Mouse (Mus musculus): Measurements from ENCODE around the gene Mef2c.

The Mef2c gene

GRCm38 (mm10) chr13:83608851-83609516, 105.2 kb downstream of the Mef2c start:
- in situ Hi-C loops (cut with MseI, MboI) = no loop called here

GRCm38 (mm10) chr13:83609517-83609878, 105.7 kb downstream of the Mef2c start:
- in situ Hi-C loops (cut with MseI, MboI) = no loop called here

GRCm38 (mm10) chr13:83610124-83610523, 106.3 kb downstream of the Mef2c start:
- in situ Hi-C loops (cut with MseI, MboI) = no loop called here

- in situ Hi-C loops (cut with MseI, MboI) = no loop called here
Measured at GRCm38 (mm10) chr13:83612195-83612594, 108.4 kb downstream of the Mef2c start.

GRCm38 (mm10) chr13:83615875-83616274, 112.0 kb downstream of the Mef2c start:
- in situ Hi-C loops (cut with MseI, MboI) = no loop called here

GRCm38 (mm10) chr13:83624651-83625050, 120.8 kb downstream of the Mef2c start:
- in situ Hi-C loops (cut with MseI, MboI) = loop anchor here in 1 of 2 experiments (25.0 kb wide), 1 partner anchor 1662 kb away; no protein-coding TSS in a partner anchor

- in situ Hi-C loops (cut with MseI, MboI) = loop anchor here in 1 of 2 experiments (25.0 kb wide), 1 partner anchor 1665 kb away; no protein-coding TSS in a partner anchor
Measured at GRCm38 (mm10) chr13:83627429-83627828, 123.6 kb downstream of the Mef2c start.

GRCm38 (mm10) chr13:83628139-83628538, 124.3 kb downstream of the Mef2c start:
- in situ Hi-C loops (cut with MseI, MboI) = loop anchor here in 1 of 2 experiments (25.0 kb wide), 1 partner anchor 1666 kb away; no protein-coding TSS in a partner anchor

GRCm38 (mm10) chr13:83633155-83633554, 129.3 kb downstream of the Mef2c start:
- in situ Hi-C loops (cut with MseI, MboI) = loop anchor here in 1 of 2 experiments (25.0 kb wide), 1 partner anchor 1671 kb away; no protein-coding TSS in a partner anchor

GRCm38 (mm10) chr13:83635218-83635617, 131.4 kb downstream of the Mef2c start:
- in situ Hi-C loops (cut with MseI, MboI) = loop anchor here in 1 of 2 experiments (25.0 kb wide), 1 partner anchor 1673 kb away; no protein-coding TSS in a partner anchor

GRCm38 (mm10) chr13:83637666-83638065, 133.8 kb downstream of the Mef2c start:
- in situ Hi-C loops (cut with MseI, MboI) = loop anchor here in 1 of 2 experiments (25.0 kb wide), 1 partner anchor 1675 kb away; no protein-coding TSS in a partner anchor

GRCm38 (mm10) chr13:83638735-83639134, 134.9 kb downstream of the Mef2c start:
- in situ Hi-C loops (cut with MseI, MboI) = loop anchor here in 1 of 2 experiments (25.0 kb wide), 1 partner anchor 1676 kb away; no protein-coding TSS in a partner anchor

- in situ Hi-C loops (cut with MseI, MboI) = loop anchor here in 1 of 2 experiments (25.0 kb wide), 1 partner anchor 1687 kb away; no protein-coding TSS in a partner anchor
Measured at GRCm38 (mm10) chr13:83649051-83649450, 145.2 kb downstream of the Mef2c start.

GRCm38 (mm10) chr13:83649795-83650476, 146.1 kb downstream of the Mef2c start:
- in situ Hi-C loops (cut with MseI, MboI) = loop anchor here in 1 of 2 experiments (25.0 kb wide), 1 partner anchor 1688 kb away; no protein-coding TSS in a partner anchor

- in situ Hi-C loops (cut with MseI, MboI) = no loop called here
Measured at GRCm38 (mm10) chr13:83650807-83651206, 147.0 kb downstream of the Mef2c start.

- in situ Hi-C loops (cut with MseI, MboI) = no loop called here
Measured at GRCm38 (mm10) chr13:83651941-83652548, 148.2 kb downstream of the Mef2c start.

GRCm38 (mm10) chr13:83652560-83652959, 148.7 kb downstream of the Mef2c start:
- in situ Hi-C loops (cut with MseI, MboI) = no loop called here

- in situ Hi-C loops (cut with MseI, MboI) = no loop called here
Measured at GRCm38 (mm10) chr13:83654889-83655769, 151.3 kb downstream of the Mef2c start.

- in situ Hi-C loops (cut with MseI, MboI) = no loop called here
Measured at GRCm38 (mm10) chr13:83656094-83656493, 152.3 kb downstream of the Mef2c start.

GRCm38 (mm10) chr13:83656773-83657172, 152.9 kb downstream of the Mef2c start:
- in situ Hi-C loops (cut with MseI, MboI) = no loop called here

- in situ Hi-C loops (cut with MseI, MboI) = no loop called here
Measured at GRCm38 (mm10) chr13:83660722-83661121, 156.9 kb downstream of the Mef2c start.

Data from mouse trophoblast stem cell (cell line).